Mouse (Mus musculus): Measurements from ENCODE around the gene Oxsr1.
"Not testable (repeated sequence)": the region's sequence is repeated elsewhere in the genome, so short reads cannot be mapped to it uniquely, and the experiment has no call there.

Oxsr1 gene

GRCm38 (mm10) chr9:119322289-119323259, at the start of gene Oxsr1:
Oxsr1 (minus strand) TSS chr9:119322427.
- peak; percentile 99 for DNase-seq (ENCODE audit: low read depth)

GRCm38 (mm10) chr9:119371251-119371650, 49.0 kb upstream of the Oxsr1 start:
- no peak for DNase-seq (ENCODE audit: low read depth)

GRCm38 (mm10) chr9:119370770-119371169, 48.5 kb upstream of the Oxsr1 start:
- not testable (repeated sequence) for DNase-seq (ENCODE audit: low read depth)

DNA sequence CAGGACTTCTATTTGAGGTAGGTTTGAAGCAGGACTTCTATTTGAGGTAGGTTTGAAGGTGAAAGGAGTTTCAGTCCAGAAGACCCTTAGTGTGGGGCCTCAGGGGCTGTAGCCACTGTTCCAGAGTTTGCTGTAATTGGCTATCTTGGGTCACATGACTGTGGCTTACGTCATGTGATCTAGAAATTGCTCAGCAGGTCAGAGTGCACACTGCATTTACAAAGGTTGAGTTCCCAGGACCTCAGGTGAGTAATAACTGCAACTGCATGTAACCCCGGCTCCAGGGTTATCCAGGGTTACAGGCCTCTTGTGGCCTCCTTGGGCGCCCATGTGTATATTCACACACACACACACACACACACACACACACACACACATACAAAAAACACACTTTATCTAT, 46.1 kb upstream of the Oxsr1 start:
- DNase-seq (ENCODE audit: low read depth) = no peak

GRCm38 (mm10) chr9:119365284-119365683, 43.1 kb upstream of the Oxsr1 start, which contains the start of gene Slc22a14:
Slc22a14 (minus strand) TSS chr9:119365553.
- no peak for DNase-seq (ENCODE audit: low read depth)

- DNase-seq (ENCODE audit: low read depth) = no peak
Observed at GRCm38 (mm10) chr9:119363229-119363628, 41.0 kb upstream of the Oxsr1 start.

- no peak for DNase-seq (ENCODE audit: low read depth)
Observed at GRCm38 (mm10) chr9:119361416-119361815, 39.2 kb upstream of the Oxsr1 start.

DNA sequence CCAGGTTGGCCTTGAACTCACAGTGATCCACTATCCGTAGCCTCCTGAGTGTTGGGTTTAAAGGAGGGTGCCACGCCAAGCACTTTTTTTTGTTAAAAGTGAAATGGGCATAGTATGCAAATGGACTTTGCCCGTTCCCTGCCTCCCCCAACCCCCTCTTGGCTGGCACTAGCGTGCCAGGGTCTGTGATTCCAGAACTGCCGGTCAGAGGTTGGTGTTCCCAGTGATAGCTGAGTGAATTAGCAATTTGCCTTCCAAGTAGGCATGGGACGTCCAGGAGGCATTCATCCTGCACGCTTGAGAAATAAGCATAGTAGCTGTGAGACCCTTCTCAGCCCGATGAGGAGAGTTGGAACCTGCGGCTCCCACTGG, 35.8 kb upstream of the Oxsr1 start:
- no peak for DNase-seq (ENCODE audit: low read depth)

DNA sequence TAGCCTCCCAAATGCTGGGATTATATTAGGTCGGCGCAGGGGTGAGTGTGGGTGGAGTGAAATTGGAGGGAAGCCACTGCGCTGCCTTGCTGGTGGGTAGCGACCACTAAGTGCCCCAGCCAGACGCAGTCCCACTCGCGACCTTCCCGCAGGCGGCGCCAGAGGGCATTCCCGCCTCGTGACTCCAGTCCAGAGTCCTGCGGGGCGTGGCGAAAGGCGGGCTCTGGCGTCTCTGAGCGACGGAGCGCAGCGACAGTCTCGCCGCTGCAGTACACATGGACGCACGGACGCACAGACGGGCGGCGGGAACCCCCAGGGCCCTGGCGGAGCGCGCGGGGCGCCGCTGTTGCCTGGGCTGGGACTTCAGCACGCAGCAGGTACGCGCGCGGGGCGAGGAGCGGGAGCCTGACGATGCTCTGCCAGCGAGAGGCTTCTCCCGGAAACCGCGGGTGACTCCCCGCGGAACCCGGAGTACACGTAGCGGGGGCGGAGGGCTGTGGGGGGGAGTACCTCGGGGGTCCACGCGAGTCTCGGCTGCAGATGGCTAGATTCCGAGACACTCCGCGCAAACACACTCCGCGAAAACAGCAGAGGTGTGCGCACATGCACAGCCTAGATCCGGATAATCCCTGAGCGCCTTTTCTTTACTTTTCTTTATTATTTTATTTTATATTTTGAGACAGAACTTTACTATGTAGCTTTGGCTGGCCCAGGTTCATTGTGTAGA, 35.3 kb upstream of the Oxsr1 start, which contains the start of gene Xylb:
Gene Xylb, plus strand, starts transcription at position 51 of the 727 bp plus-strand sequence.
- DNase-seq (ENCODE audit: low read depth) = peak; percentile 85

DNA sequence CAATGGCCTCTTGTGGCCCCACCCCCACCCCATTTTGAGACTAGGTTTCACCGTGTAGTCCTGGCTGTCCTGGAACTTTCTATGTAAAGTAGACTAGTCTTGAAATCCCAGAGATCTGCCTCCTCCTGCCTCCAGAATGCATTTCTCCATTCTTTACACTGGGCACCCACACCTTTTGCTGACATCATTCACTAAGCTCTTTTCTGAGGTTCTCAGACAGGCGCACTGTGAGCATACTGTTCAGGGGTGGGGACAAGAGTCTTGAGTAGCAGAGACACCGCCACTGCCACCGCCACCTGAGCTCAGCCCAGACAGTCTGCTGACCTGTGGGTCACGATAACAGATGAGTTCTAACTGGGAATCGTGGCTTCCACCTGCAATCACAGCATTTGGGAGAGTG, 33.7 kb upstream of the Oxsr1 start:
- no peak for DNase-seq (ENCODE audit: low read depth)

DNA sequence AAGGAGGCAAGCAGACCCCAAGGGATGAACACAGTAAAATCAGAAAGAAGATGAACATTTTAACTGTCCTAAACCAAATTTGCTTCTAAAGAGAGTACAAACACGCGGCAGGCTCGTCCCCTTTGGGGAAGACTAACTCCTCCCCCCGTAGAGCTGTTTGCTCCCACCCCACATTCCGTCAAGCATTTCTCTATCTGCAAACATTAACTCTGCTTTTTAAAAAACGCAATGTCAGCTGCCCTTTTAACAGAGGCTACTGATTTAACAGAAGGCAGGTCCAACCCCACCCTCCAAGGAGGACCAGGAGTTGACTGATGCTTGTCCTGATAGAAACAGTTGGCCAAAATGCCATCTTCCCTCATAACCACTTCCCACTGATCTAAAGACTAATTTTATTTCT, 31.7 kb upstream of the Oxsr1 start:
- no peak for DNase-seq (ENCODE audit: low read depth)

GRCm38 (mm10) chr9:119352060-119352459, 29.8 kb upstream of the Oxsr1 start:
- peak; percentile 60 for DNase-seq (ENCODE audit: low read depth)

GRCm38 (mm10) chr9:119350947-119351705, 28.9 kb upstream of the Oxsr1 start:
- DNase-seq (ENCODE audit: low read depth) = no peak

GRCm38 (mm10) chr9:119350531-119350930, 28.3 kb upstream of the Oxsr1 start:
- DNase-seq (ENCODE audit: low read depth) = no peak

GRCm38 (mm10) chr9:119346376-119346775, 24.1 kb upstream of the Oxsr1 start:
- DNase-seq (ENCODE audit: low read depth) = no peak

DNA sequence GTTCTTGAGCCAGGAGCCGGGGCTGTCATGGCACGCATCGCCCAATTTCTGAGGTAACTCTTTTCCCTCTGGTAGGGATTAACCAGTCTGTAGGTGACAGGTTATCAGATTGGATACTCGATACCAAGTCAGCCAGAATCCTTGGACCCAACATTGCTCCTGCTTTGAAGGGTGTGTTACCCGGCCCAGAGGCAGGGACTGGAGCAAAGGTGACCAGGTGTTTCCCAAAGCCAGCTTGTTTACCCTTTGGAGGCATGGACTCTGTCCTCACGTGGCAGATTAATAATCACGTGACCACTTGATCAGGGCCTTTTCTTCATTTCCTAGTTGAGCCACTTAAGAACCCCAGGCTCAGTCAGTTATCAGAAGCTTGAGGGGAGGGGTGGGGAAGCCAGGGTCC, 20.5 kb upstream of the Oxsr1 start:
- no peak for DNase-seq (ENCODE audit: low read depth)

DNA sequence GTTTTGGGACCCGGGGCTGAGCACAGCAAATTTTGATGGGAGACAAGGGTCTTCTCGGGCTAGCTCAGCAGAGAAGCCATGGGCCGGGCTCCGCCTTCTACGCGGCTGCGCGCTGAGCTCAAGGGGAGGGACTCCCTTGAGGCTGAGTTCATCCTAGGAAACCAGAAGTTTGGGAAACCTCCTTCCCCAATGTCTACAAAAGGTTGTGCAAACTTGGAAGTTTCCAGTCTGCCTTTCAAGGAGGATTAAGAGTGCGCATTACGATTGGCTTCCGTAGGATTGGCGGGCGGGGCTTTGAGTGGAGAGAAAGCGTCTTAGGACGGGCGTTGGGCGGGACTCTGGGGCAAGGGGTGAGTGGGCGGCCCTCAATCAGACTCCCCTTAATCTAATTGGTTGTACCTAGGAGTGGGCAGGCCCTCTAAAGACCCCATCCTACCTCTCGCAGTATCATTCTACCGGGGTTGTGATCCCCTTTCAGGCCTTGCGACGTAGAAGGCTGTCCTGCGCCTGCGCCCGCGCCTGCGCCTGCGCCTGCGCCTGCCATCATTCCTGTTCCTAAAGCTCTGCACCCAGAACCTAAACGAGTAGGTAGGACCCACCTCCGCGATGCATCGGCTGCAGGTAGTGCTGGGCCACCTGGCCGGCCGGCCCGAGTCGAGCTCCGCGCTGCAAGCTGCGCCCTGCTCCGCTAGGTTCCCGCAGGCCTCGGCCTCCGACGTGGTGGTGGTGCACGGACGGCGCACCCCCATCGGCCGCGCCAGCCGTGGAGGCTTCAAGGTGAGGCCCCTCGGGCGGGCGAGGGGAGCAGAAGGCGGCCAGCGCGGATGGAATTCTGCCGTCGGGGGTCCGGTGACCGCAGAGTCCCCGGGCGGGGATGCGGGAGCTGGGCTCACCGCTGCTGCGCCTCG, 18.9 kb upstream of the Oxsr1 start, which contains the start of gene Myd88:
Gene Myd88, minus strand, starts transcription at position 503 of the 908 bp plus-strand sequence.
- DNase-seq (ENCODE audit: low read depth) = peak; percentile 91

- no peak for DNase-seq (ENCODE audit: low read depth)
Observed at GRCm38 (mm10) chr9:119340212-119340580, 18.0 kb upstream of the Oxsr1 start.

GRCm38 (mm10) chr9:119339558-119340211, 17.5 kb upstream of the Oxsr1 start, which contains the start of gene Acaa1a:
Acaa1a (plus strand) TSS chr9:119339676.
- peak; percentile 85 for DNase-seq (ENCODE audit: low read depth)

GRCm38 (mm10) chr9:119339106-119339505, 16.9 kb upstream of the Oxsr1 start:
- no peak for DNase-seq (ENCODE audit: low read depth)
